Mouse (Mus musculus) midbrain, embryonic 16.5 days (tissue): Measurements from ENCODE around the gene Rbp4. TPM values are rescaled to one million over a fixed set of nuclear protein-coding genes. Genes with fewer than 3 reads are reported as not detected.
A peak's percentile ranks its signal among the peaks of the same experiment; 100 is the strongest.

Experiments
- ATAC-seq: fragments of 200-750 bp; cut with Nextera tagmentation; 2 replicates; pipeline ENCODE4 v1.8.0; 2017; ENCODE audit warnings: moderate TSS enrichment
- H3K27ac ChIP-seq: fragments of 300-500 bp; sonication (generic); 2 replicates; pipeline ENCODE4 v1.5.1; 2014; ENCODE audit warnings: mild to moderate bottlenecking, low read length, mixed read lengths
- H3K27me3 ChIP-seq: fragments of 300-500 bp; sonication (generic); 2 replicates; pipeline ENCODE4 v1.6.1; 2014; ENCODE audit warnings: low read depth, low read length, mixed read lengths; ENCODE audit not compliant: control insufficient read depth, insufficient read depth
- H3K36me3 ChIP-seq: fragments of 300-500 bp; sonication (generic); 2 replicates; pipeline ENCODE4 v1.6.1; 2014; ENCODE audit warnings: mild to moderate bottlenecking, low read length, moderate library complexity, mixed read lengths; ENCODE audit not compliant: control insufficient read depth, insufficient read depth
- H3K4me1 ChIP-seq: fragments of 300-500 bp; sonication (generic); 2 replicates; pipeline ENCODE4 v1.6.1; 2014; ENCODE audit warnings: mild to moderate bottlenecking, low read length, mixed read lengths; ENCODE audit not compliant: control insufficient read depth, insufficient read depth
- H3K4me2 ChIP-seq: fragments of 300-500 bp; sonication (generic); 2 replicates; pipeline ENCODE4 v1.6.1; 2014; ENCODE audit warnings: mild to moderate bottlenecking, low read length, mixed read lengths
- H3K4me3 ChIP-seq: fragments of 300-500 bp; sonication (generic); 2 replicates; pipeline ENCODE4 v1.5.1; 2014; ENCODE audit warnings: low read depth, mild to moderate bottlenecking, low read length, moderate library complexity, mixed read lengths
- H3K9ac ChIP-seq: fragments of 300-500 bp; sonication (generic); 2 replicates; pipeline ENCODE4 v1.6.1; 2014; ENCODE audit warnings: low read depth, low read length, mixed read lengths
- H3K9me3 ChIP-seq: fragments of 300-500 bp; sonication (generic); replicated peaks from 2 replicates; pipeline ENCODE4 v1.6.1; 2014; ENCODE audit warnings: mild to moderate bottlenecking, low read length, mixed read lengths; ENCODE audit not compliant: control insufficient read depth, poor library complexity, severe bottlenecking
- WGBS: fragments of 180-500 bp; shearing (Covaris S2); extraction: QIAGEN DNeasy Blood & Tissue Kit; methylation state at CpG from one replicate; pipeline ENCODE4 v1.1.7; 2014; 5-methylcytosine and 5-hydroxymethylcytosine counted together
- polyA plus RNA-seq: library from polyadenylated mRNA; unstranded; fragments of >200 nt; fragmentation: Nextera tagmentation; extraction: Ambion mirVana; gene quantifications from 2 replicates; pipeline ENCODE4 v1.2.1, GENCODE M21; 2015

The Rbp4 gene
- polyA plus RNA-seq, 1 experiment from 2014 or later: 4.7 TPM

GRCm38 (mm10) chr19:38124401-38125218, 471 bp downstream of the Rbp4 start:
- Histone ChIP-seq H3K9ac (peak overlapping the region; percentile 64), H3K36me3 (no peaks in the 10 kb centered on the region), H3K4me2 (peak overlapping the region; percentile 82), H3K4me1 (no peaks in the 10 kb centered on the region), H3K27me3 (peaks cover 10% of the 10 kb centered on the region), H3K9me3 (no peaks in the 10 kb centered on the region), H3K27ac (no peak overlapping the region), H3K4me3 (peak overlapping the region; percentile 65)
- peak; percentile 88 for ATAC-seq
- under 1% methylated on average over 70 of the region's 77 CpGs for WGBS

- Histone ChIP-seq H3K4me1 (no peaks in the 10 kb centered on the region), H3K9me3 (no peaks in the 10 kb centered on the region), H3K27ac (no peak overlapping the region), H3K4me3 (peak overlapping the region; percentile 65), H3K4me2 (peak overlapping the region; percentile 82), H3K36me3 (no peaks in the 10 kb centered on the region), H3K9ac (no peak overlapping the region), H3K27me3 (peaks cover 10% of the 10 kb centered on the region)
- WGBS: 33% methylated on average over 9 of the region's 9 CpGs
- ATAC-seq: no peak
These were observed 1.2 kb downstream of the Rbp4 start for GRCm38 (mm10) chr19:38123921-38124320.

GRCm38 (mm10) chr19:38120123-38120760, 4.8 kb downstream of the Rbp4 start:
- Histone ChIP-seq H3K36me3 (no peaks in the 10 kb centered on the region), H3K27ac (no peak overlapping the region), H3K4me3 (no peak overlapping the region), H3K9ac (no peak overlapping the region), H3K27me3 (peaks cover 10% of the 10 kb centered on the region), H3K4me1 (no peaks in the 10 kb centered on the region), H3K4me2 (no peak overlapping the region), H3K9me3 (no peaks in the 10 kb centered on the region)
- WGBS: 89% methylated on average over 5 of the region's 5 CpGs
- ATAC-seq: no peak

GRCm38 (mm10) chr19:38114834-38115491, 10.1 kb downstream of the Rbp4 start:
- ATAC-seq: no peak
- no peak overlapping the region for H3K9ac ChIP-seq
- H3K27ac ChIP-seq: no peak overlapping the region
- WGBS: 93% methylated on average over 7 of the region's 7 CpGs
- no peak overlapping the region for H3K4me2 ChIP-seq
- H3K27me3 ChIP-seq: no peaks in the 10 kb centered on the region
- no peak overlapping the region for H3K4me3 ChIP-seq
- no peaks in the 10 kb centered on the region for H3K9me3 ChIP-seq
- no peaks in the 10 kb centered on the region for H3K4me1 ChIP-seq
- no peaks in the 10 kb centered on the region for H3K36me3 ChIP-seq

- Histone ChIP-seq H3K9ac (no peak overlapping the region), H3K4me3 (no peak overlapping the region), H3K36me3 (no peaks in the 10 kb centered on the region), H3K9me3 (no peaks in the 10 kb centered on the region), H3K27me3 (no peaks in the 10 kb centered on the region), H3K4me2 (no peak overlapping the region), H3K27ac (no peak overlapping the region), H3K4me1 (no peaks in the 10 kb centered on the region)
- 57% methylated on average over 4 of the region's 4 CpGs for WGBS
- no peak for ATAC-seq
These were observed 12.5 kb downstream of the Rbp4 start for GRCm38 (mm10) chr19:38112575-38112974.

GRCm38 (mm10) chr19:38111056-38111455, 14.0 kb downstream of the Rbp4 start:
- Histone ChIP-seq H3K4me1 (no peaks in the 10 kb centered on the region), H3K9me3 (no peaks in the 10 kb centered on the region), H3K9ac (no peak overlapping the region), H3K27ac (no peak overlapping the region), H3K27me3 (no peaks in the 10 kb centered on the region), H3K4me2 (no peak overlapping the region), H3K4me3 (no peak overlapping the region), H3K36me3 (no peaks in the 10 kb centered on the region)
- no peak for ATAC-seq
- WGBS: 84% methylated on average over 8 of the region's 8 CpGs

GRCm38 (mm10) chr19:38109506-38110242, 15.4 kb downstream of the Rbp4 start:
- H3K4me3 ChIP-seq: no peak overlapping the region
- H3K27me3 ChIP-seq: no peaks in the 10 kb centered on the region
- H3K9ac ChIP-seq: no peak overlapping the region
- H3K27ac ChIP-seq: no peak overlapping the region
- H3K4me2 ChIP-seq: no peak overlapping the region
- no peaks in the 10 kb centered on the region for H3K9me3 ChIP-seq
- no peak for ATAC-seq
- no peaks in the 10 kb centered on the region for H3K4me1 ChIP-seq
- WGBS: 91% methylated on average over 15 of the region's 15 CpGs
- H3K36me3 ChIP-seq: no peaks in the 10 kb centered on the region

GRCm38 (mm10) chr19:38107871-38108270, 17.2 kb downstream of the Rbp4 start:
- Histone ChIP-seq H3K27ac (no peak overlapping the region), H3K4me2 (no peak overlapping the region), H3K36me3 (no peaks in the 10 kb centered on the region), H3K4me3 (no peak overlapping the region), H3K27me3 (no peaks in the 10 kb centered on the region), H3K9me3 (no peaks in the 10 kb centered on the region), H3K4me1 (no peaks in the 10 kb centered on the region), H3K9ac (no peak overlapping the region)
- WGBS: 93% methylated on average over 4 of the region's 4 CpGs
- no peak for ATAC-seq
